Mouse (Mus musculus): Measurements from ENCODE around the gene Zbtb39. TPM values are rescaled to one million over a fixed set of nuclear protein-coding genes. Genes with fewer than 3 reads are reported as not detected.

The Zbtb39 gene
- 4.3 and 4.6 TPM in 2 replicates for polyA plus RNA-seq (2016; fragmentation: Nextera tagmentation; extraction: Ambion mirVana)

GRCm38 (mm10) chr10:127739083-127739660 is at the start of gene Zbtb39:
Zbtb39 (plus strand) TSS chr10:127739538.
- H3K27me3 ChIP-seq: no peaks in the 10 kb centered on the region
- ATAC-seq (ENCODE audit: insufficient number of reproducible peaks, insufficient read depth, low FRiP score, low TSS enrichment, low read depth): peak; percentile 80
- 4% methylated on average over 22 of the region's 61 CpGs for WGBS

GRCm38 (mm10) chr10:127691053-127691452 is 48.3 kb upstream of the Zbtb39 start:
- Histone ChIP-seq H3K4me3 (replicated peaks) (no peak overlapping the region), H3K36me3 (peaks cover 71% of the 10 kb centered on the region), H3K9ac (replicated peaks) (no peak overlapping the region), H3K27me3 (no peaks in the 10 kb centered on the region), H3K27ac (no peak overlapping the region), H3K9me3 (no peaks in the 10 kb centered on the region), H3K4me1 (replicated peaks) (no peaks in the 10 kb centered on the region), H3K4me2 (no peak overlapping the region)
- no peak for ATAC-seq (ENCODE audit: insufficient number of reproducible peaks, insufficient read depth, low FRiP score, low TSS enrichment, low read depth)
- WGBS: 28% methylated on average over 1 of the region's 1 CpGs

More at GRCm38 (mm10) chr10:127739083-127739660, at the start of gene Zbtb39:
- Histone ChIP-seq H3K4me3 (replicated peaks) (peak within 1 kb of the TSS; percentile 99), H3K9me3 (peaks cover 3% of the 10 kb centered on the region; the same call in 1 of the 2 replicates), H3K27ac (peak within 1 kb of the TSS; percentile 91), H3K36me3 (peaks cover 30% of the 10 kb centered on the region), H3K4me2 (peak within 1 kb of the TSS; percentile 82), H3K4me1 (replicated peaks) (peaks cover 13% of the 10 kb centered on the region), H3K9ac (replicated peaks) (peak within 1 kb of the TSS; percentile 99)

GRCm38 (mm10) chr10:127694636-127695035 is 44.7 kb upstream of the Zbtb39 start:
- Histone ChIP-seq H3K27me3 (no peaks in the 10 kb centered on the region), H3K4me1 (replicated peaks) (no peaks in the 10 kb centered on the region), H3K9ac (replicated peaks) (no peak overlapping the region), H3K4me3 (replicated peaks) (no peak overlapping the region), H3K9me3 (no peaks in the 10 kb centered on the region), H3K4me2 (no peak overlapping the region), H3K27ac (no peak overlapping the region), H3K36me3 (peaks cover 92% of the 10 kb centered on the region)
- WGBS: 55% methylated on average over 2 of the region's 2 CpGs
- no peak for ATAC-seq (ENCODE audit: insufficient number of reproducible peaks, insufficient read depth, low FRiP score, low TSS enrichment, low read depth)

- H3K4me3 ChIP-seq (replicated peaks): no peak overlapping the region
- peaks cover 84% of the 10 kb centered on the region for H3K36me3 ChIP-seq
- H3K9me3 ChIP-seq: no peaks in the 10 kb centered on the region
- no peak overlapping the region for H3K27ac ChIP-seq
- H3K27me3 ChIP-seq: no peaks in the 10 kb centered on the region
- WGBS: 91% methylated on average over 7 of the region's 7 CpGs
- no peak overlapping the region for H3K9ac ChIP-seq (replicated peaks)
- no peak for ATAC-seq (ENCODE audit: insufficient number of reproducible peaks, insufficient read depth, low FRiP score, low TSS enrichment, low read depth)
- H3K4me1 ChIP-seq (replicated peaks): no peaks in the 10 kb centered on the region
- H3K4me2 ChIP-seq: no peak overlapping the region
Observed at GRCm38 (mm10) chr10:127695775-127696174, 43.6 kb upstream of the Zbtb39 start.

GRCm38 (mm10) chr10:127698966-127699365 is 40.4 kb upstream of the Zbtb39 start:
- Histone ChIP-seq H3K9ac (replicated peaks) (no peak overlapping the region), H3K4me3 (replicated peaks) (no peak overlapping the region), H3K27me3 (no peaks in the 10 kb centered on the region), H3K9me3 (no peaks in the 10 kb centered on the region), H3K36me3 (peaks cover 54% of the 10 kb centered on the region), H3K27ac (no peak overlapping the region), H3K4me1 (replicated peaks) (no peaks in the 10 kb centered on the region), H3K4me2 (no peak overlapping the region)
- WGBS: 94% methylated on average over 7 of the region's 7 CpGs
- ATAC-seq (ENCODE audit: insufficient number of reproducible peaks, insufficient read depth, low FRiP score, low TSS enrichment, low read depth): no peak

GRCm38 (mm10) chr10:127703299-127703698 is 36.0 kb upstream of the Zbtb39 start:
- no peak for ATAC-seq (ENCODE audit: insufficient number of reproducible peaks, insufficient read depth, low FRiP score, low TSS enrichment, low read depth)
- Histone ChIP-seq H3K36me3 (peaks cover 16% of the 10 kb centered on the region), H3K4me1 (replicated peaks) (no peaks in the 10 kb centered on the region), H3K9me3 (no peaks in the 10 kb centered on the region), H3K4me2 (no peak overlapping the region), H3K4me3 (replicated peaks) (no peak overlapping the region), H3K27me3 (no peaks in the 10 kb centered on the region), H3K27ac (no peak overlapping the region), H3K9ac (replicated peaks) (no peak overlapping the region)
- WGBS: 43% methylated on average over 4 of the region's 4 CpGs

- Histone ChIP-seq H3K9me3 (no peaks in the 10 kb centered on the region), H3K27ac (no peak overlapping the region), H3K4me3 (replicated peaks) (no peak overlapping the region), H3K36me3 (peaks cover 6% of the 10 kb centered on the region), H3K4me1 (replicated peaks) (no peaks in the 10 kb centered on the region), H3K27me3 (no peaks in the 10 kb centered on the region), H3K9ac (replicated peaks) (no peak overlapping the region), H3K4me2 (no peak overlapping the region)
- WGBS: 67% methylated on average over 2 of the region's 2 CpGs
- no peak for ATAC-seq (ENCODE audit: insufficient number of reproducible peaks, insufficient read depth, low FRiP score, low TSS enrichment, low read depth)
Observed at GRCm38 (mm10) chr10:127704293-127704692, 35.0 kb upstream of the Zbtb39 start.

GRCm38 (mm10) chr10:127704766-127705220 is 34.5 kb upstream of the Zbtb39 start, which contains the start of gene Myo1a:
Myo1a (plus strand) TSS chr10:127705170.
- Histone ChIP-seq H3K27me3 (no peaks in the 10 kb centered on the region), H3K4me2 (no peak within 1 kb of the TSS), H3K4me1 (replicated peaks) (no peaks in the 10 kb centered on the region), H3K4me3 (replicated peaks) (no peak within 1 kb of the TSS), H3K9ac (replicated peaks) (no peak within 1 kb of the TSS), H3K36me3 (0 out of 2 replicates have a peak, but pooled peaks cover under 1% of the 10 kb centered on the region), H3K27ac (no peak within 1 kb of the TSS), H3K9me3 (no peaks in the 10 kb centered on the region)
- 68% methylated on average over 2 of the region's 2 CpGs for WGBS
- ATAC-seq (ENCODE audit: insufficient number of reproducible peaks, insufficient read depth, low FRiP score, low TSS enrichment, low read depth): no peak

- WGBS: 89% methylated on average over 4 of the region's 4 CpGs
- ATAC-seq (ENCODE audit: insufficient number of reproducible peaks, insufficient read depth, low FRiP score, low TSS enrichment, low read depth): no peak
Observed at GRCm38 (mm10) chr10:127705783-127706182, 33.6 kb upstream of the Zbtb39 start.

GRCm38 (mm10) chr10:127707721-127708120 is 31.6 kb upstream of the Zbtb39 start:
- no peak overlapping the region for H3K4me3 ChIP-seq (replicated peaks)
- no peak for ATAC-seq (ENCODE audit: insufficient number of reproducible peaks, insufficient read depth, low FRiP score, low TSS enrichment, low read depth)
- no peak overlapping the region for H3K9ac ChIP-seq (replicated peaks)
- peaks cover 6% of the 10 kb centered on the region; the same call in 1 of the 2 replicates for H3K4me1 ChIP-seq (replicated peaks)
- WGBS: 88% methylated on average over 7 of the region's 7 CpGs
- no peak overlapping the region for H3K4me2 ChIP-seq
- H3K27me3 ChIP-seq: no peaks in the 10 kb centered on the region
- H3K27ac ChIP-seq: no peak overlapping the region
- no peaks in the 10 kb centered on the region for H3K36me3 ChIP-seq
- H3K9me3 ChIP-seq: no peaks in the 10 kb centered on the region

More at GRCm38 (mm10) chr10:127705783-127706182, 33.6 kb upstream of the Zbtb39 start:
- H3K9me3 ChIP-seq: no peaks in the 10 kb centered on the region
- no peak overlapping the region for H3K9ac ChIP-seq (replicated peaks)
- no peaks in the 10 kb centered on the region for H3K27me3 ChIP-seq
- no peak overlapping the region for H3K4me3 ChIP-seq (replicated peaks)
- H3K36me3 ChIP-seq: no peaks in the 10 kb centered on the region
- H3K4me2 ChIP-seq: no peak overlapping the region
- H3K4me1 ChIP-seq (replicated peaks): no peaks in the 10 kb centered on the region
- H3K27ac ChIP-seq: no peak overlapping the region

- Histone ChIP-seq H3K4me3 (replicated peaks) (no peak overlapping the region), H3K4me1 (replicated peaks) (peaks cover 16% of the 10 kb centered on the region), H3K9me3 (no peaks in the 10 kb centered on the region), H3K36me3 (no peaks in the 10 kb centered on the region), H3K4me2 (no peak overlapping the region), H3K27me3 (no peaks in the 10 kb centered on the region), H3K27ac (no peak overlapping the region), H3K9ac (replicated peaks) (no peak overlapping the region)
- ATAC-seq (ENCODE audit: insufficient number of reproducible peaks, insufficient read depth, low FRiP score, low TSS enrichment, low read depth): no peak
- WGBS: 82% methylated on average over 3 of the region's 3 CpGs
Observed at GRCm38 (mm10) chr10:127708850-127709370, 30.4 kb upstream of the Zbtb39 start.

All from limb, embryonic 12.5 days (tissue).